Mouse (Mus musculus) kidney, embryonic 14.5 days (tissue): ENCODE measurements around the gene Txnrd1. TPM values are rescaled to one million over a fixed set of nuclear protein-coding genes. Genes with fewer than 3 reads are reported as not detected.
A peak's percentile ranks its signal among the peaks of the same experiment; 100 is the strongest.

Experiments used
- ATAC-seq: fragments of 200-750 bp; cut with Nextera tagmentation; 2 replicates; pipeline ENCODE4 v1.8.0; 2017; ENCODE audit warnings: moderate number of reproducible peaks, mild to moderate bottlenecking, moderate TSS enrichment, moderate library complexity; ENCODE audit not compliant: low FRiP score, low TSS enrichment
- H3K27ac ChIP-seq: fragments of 300-500 bp; sonication (generic); 2 replicates; pipeline ENCODE4 v1.5.1; 2014; ENCODE audit warnings: low read depth, mild to moderate bottlenecking, low read length, moderate library complexity, mixed read lengths
- H3K27me3 ChIP-seq: fragments of 300-500 bp; sonication (generic); 2 replicates; pipeline ENCODE4 v1.6.1; 2014; ENCODE audit warnings: mild to moderate bottlenecking, low read length; ENCODE audit not compliant: control insufficient read depth, insufficient read depth
- H3K36me3 ChIP-seq: fragments of 300-500 bp; sonication (generic); 2 replicates; pipeline ENCODE4 v1.6.1; 2014; ENCODE audit warnings: low read length, mixed read lengths; ENCODE audit not compliant: control insufficient read depth, insufficient read depth
- H3K4me1 ChIP-seq: fragments of 300-500 bp; sonication (generic); 2 replicates; pipeline ENCODE4 v1.6.1; 2014; ENCODE audit warnings: low read length, mixed read lengths; ENCODE audit not compliant: control insufficient read depth, insufficient read depth
- H3K4me2 ChIP-seq: fragments of 300-500 bp; sonication (generic); replicated peaks from 2 replicates; pipeline ENCODE4 v1.6.1; 2014; ENCODE audit warnings: low read depth, mild to moderate bottlenecking, low read length
- H3K4me3 ChIP-seq: fragments of 300-500 bp; sonication (generic); 2 replicates; pipeline ENCODE4 v1.5.1; 2014; ENCODE audit warnings: mild to moderate bottlenecking, low read length
- H3K9ac ChIP-seq: fragments of 300-500 bp; sonication (generic); 2 replicates; pipeline ENCODE4 v1.6.1; 2014; ENCODE audit warnings: low read depth, mild to moderate bottlenecking, low read length, moderate library complexity
- H3K9me3 ChIP-seq: fragments of 300-500 bp; sonication (generic); 2 replicates; pipeline ENCODE4 v1.6.1; 2016; ENCODE audit warnings: low read length; ENCODE audit not compliant: control insufficient read depth
- WGBS: fragments of 180-500 bp; shearing (Covaris S2); extraction: QIAGEN DNeasy Blood & Tissue Kit; methylation state at CpG from one replicate; pipeline ENCODE4 v1.1.7; 2014; 5-methylcytosine and 5-hydroxymethylcytosine counted together
- polyA plus RNA-seq: library from polyadenylated mRNA; unstranded; fragments of >200 nt; fragmentation: Nextera tagmentation; extraction: Ambion mirVana; gene quantifications from 2 replicates; pipeline ENCODE4 v1.2.1, GENCODE M21; 2014

The Txnrd1 gene
- 72.4 and 136 TPM in 2 replicates for polyA plus RNA-seq

GRCm38 (mm10) chr10:82833926-82834325, at the start of gene Txnrd1:
Gene Txnrd1 (plus strand): TSS chr10:82833951.
- no peak within 1 kb of the TSS for H3K4me3 ChIP-seq
- H3K4me1 ChIP-seq = peaks cover 11% of the 10 kb centered on the region; the same call in 1 of the 2 replicates
- H3K4me2 ChIP-seq = no peak within 1 kb of the TSS
- H3K9me3 ChIP-seq = 0 out of 2 replicates have a peak, but pooled peaks cover 2% of the 10 kb centered on the region
- H3K9ac ChIP-seq = no peak within 1 kb of the TSS
- no peaks in the 10 kb centered on the region for H3K27me3 ChIP-seq
- WGBS = 24% methylated on average over 9 of the region's 9 CpGs
- H3K27ac ChIP-seq = 0 out of 2 replicates have a peak within 1 kb of the TSS, but pooled peaks have one; percentile 11
- ATAC-seq = no peak
- H3K36me3 ChIP-seq = no peaks in the 10 kb centered on the region

GRCm38 (mm10) chr10:82789181-82789580, 44.6 kb upstream of the Txnrd1 start:
- Histone ChIP-seq H3K4me3 (no peak overlapping the region), H3K36me3 (no peaks in the 10 kb centered on the region), H3K27me3 (no peaks in the 10 kb centered on the region), H3K27ac (no peak overlapping the region), H3K4me2 (no peak overlapping the region), H3K9ac (no peak overlapping the region), H3K9me3 (no peaks in the 10 kb centered on the region), H3K4me1 (no peaks in the 10 kb centered on the region)
- no peak for ATAC-seq

GRCm38 (mm10) chr10:82790504-82790903, 43.2 kb upstream of the Txnrd1 start:
- H3K4me1 ChIP-seq = peaks cover 3% of the 10 kb centered on the region; the same call in 1 of the 2 replicates
- no peaks in the 10 kb centered on the region for H3K27me3 ChIP-seq
- WGBS = 90% methylated on average over 5 of the region's 5 CpGs
- no peak overlapping the region for H3K27ac ChIP-seq
- H3K4me3 ChIP-seq = no peak overlapping the region
- no peaks in the 10 kb centered on the region for H3K36me3 ChIP-seq
- H3K9me3 ChIP-seq = no peaks in the 10 kb centered on the region
- no peak overlapping the region for H3K4me2 ChIP-seq
- no peak for ATAC-seq
- no peak overlapping the region for H3K9ac ChIP-seq

GRCm38 (mm10) chr10:82791713-82792112, 42.0 kb upstream of the Txnrd1 start:
- no peak overlapping the region for H3K4me2 ChIP-seq
- H3K36me3 ChIP-seq = no peaks in the 10 kb centered on the region
- ATAC-seq = no peak
- H3K9ac ChIP-seq = no peak overlapping the region
- no peak overlapping the region for H3K4me3 ChIP-seq
- WGBS = 94% methylated on average over 3 of the region's 3 CpGs
- no peak overlapping the region for H3K27ac ChIP-seq
- peaks cover 7% of the 10 kb centered on the region; the same call in 1 of the 2 replicates for H3K4me1 ChIP-seq
- no peaks in the 10 kb centered on the region for H3K9me3 ChIP-seq
- H3K27me3 ChIP-seq = no peaks in the 10 kb centered on the region

GRCm38 (mm10) chr10:82792311-82792710, 41.4 kb upstream of the Txnrd1 start:
- WGBS = 41% methylated on average over 2 of the region's 2 CpGs
- no peak for ATAC-seq
- H3K9me3 ChIP-seq = no peaks in the 10 kb centered on the region
- peaks cover 7% of the 10 kb centered on the region; the same call in 1 of the 2 replicates for H3K4me1 ChIP-seq
- no peaks in the 10 kb centered on the region for H3K27me3 ChIP-seq
- no peak overlapping the region for H3K9ac ChIP-seq
- H3K4me2 ChIP-seq = no peak overlapping the region
- no peak overlapping the region for H3K27ac ChIP-seq
- H3K36me3 ChIP-seq = no peaks in the 10 kb centered on the region
- no peak overlapping the region for H3K4me3 ChIP-seq

GRCm38 (mm10) chr10:82795071-82795731, 38.5 kb upstream of the Txnrd1 start:
- H3K4me3 ChIP-seq = no peak overlapping the region
- peaks cover 7% of the 10 kb centered on the region; the same call in 1 of the 2 replicates for H3K4me1 ChIP-seq
- H3K4me2 ChIP-seq = peak overlapping the region; percentile 23; the same call in 1 of the 2 replicates
- H3K27me3 ChIP-seq = no peaks in the 10 kb centered on the region
- no peak overlapping the region for H3K27ac ChIP-seq
- H3K9ac ChIP-seq = no peak overlapping the region; the same call in 1 of the 2 replicates
- H3K9me3 ChIP-seq = no peaks in the 10 kb centered on the region
- 31% methylated on average over 15 of the region's 15 CpGs for WGBS
- H3K36me3 ChIP-seq = no peaks in the 10 kb centered on the region
- peak; percentile 71 for ATAC-seq

GRCm38 (mm10) chr10:82795767-82796166, 38.0 kb upstream of the Txnrd1 start:
- Histone ChIP-seq H3K27ac (no peak overlapping the region), H3K4me1 (peaks cover 7% of the 10 kb centered on the region; the same call in 1 of the 2 replicates), H3K4me2 (peak overlapping the region; percentile 23; the same call in 1 of the 2 replicates), H3K4me3 (no peak overlapping the region), H3K27me3 (no peaks in the 10 kb centered on the region), H3K9ac (no peak overlapping the region), H3K36me3 (no peaks in the 10 kb centered on the region), H3K9me3 (no peaks in the 10 kb centered on the region)
- WGBS = 48% methylated on average over 8 of the region's 8 CpGs
- no peak for ATAC-seq

- no peak overlapping the region for H3K4me2 ChIP-seq
- no peak overlapping the region for H3K27ac ChIP-seq
- no peak for ATAC-seq
Observed at GRCm38 (mm10) chr10:82796471-82797118, 37.2 kb upstream of the Txnrd1 start.

GRCm38 (mm10) chr10:82797119-82797491, 36.6 kb upstream of the Txnrd1 start:
- WGBS = 86% methylated on average over 4 of the region's 4 CpGs
- no peak overlapping the region for H3K27ac ChIP-seq
- H3K9ac ChIP-seq = no peak overlapping the region
- no peaks in the 10 kb centered on the region for H3K27me3 ChIP-seq
- ATAC-seq = no peak
- H3K4me2 ChIP-seq = no peak overlapping the region
- H3K9me3 ChIP-seq = no peaks in the 10 kb centered on the region
- peaks cover 7% of the 10 kb centered on the region; the same call in 1 of the 2 replicates for H3K4me1 ChIP-seq
- H3K36me3 ChIP-seq = no peaks in the 10 kb centered on the region
- H3K4me3 ChIP-seq = no peak overlapping the region

More at GRCm38 (mm10) chr10:82796471-82797118, 37.2 kb upstream of the Txnrd1 start:
- Histone ChIP-seq H3K4me3 (no peak overlapping the region), H3K4me1 (peaks cover 7% of the 10 kb centered on the region; the same call in 1 of the 2 replicates), H3K36me3 (no peaks in the 10 kb centered on the region), H3K9ac (no peak overlapping the region), H3K27me3 (no peaks in the 10 kb centered on the region), H3K9me3 (no peaks in the 10 kb centered on the region)
- 50% methylated on average over 12 of the region's 12 CpGs for WGBS
